Mouse (Mus musculus) neural tube, embryonic 15.5 days (tissue): ENCODE data around the gene Gm9747. TPM values are rescaled to one million over a fixed set of nuclear protein-coding genes. Genes with fewer than 3 reads are reported as not detected.

Source experiments
- ATAC-seq: fragments of 200-750 bp; cut with Nextera tagmentation; 2 replicates; pipeline ENCODE4 v1.8.0; 2017; ENCODE audit warnings: mild to moderate bottlenecking, moderate TSS enrichment, moderate library complexity; ENCODE audit not compliant: low FRiP score
- H3K27ac ChIP-seq: fragments of 300-500 bp; sonication (generic); replicated peaks from 2 replicates; pipeline ENCODE4 v1.5.1; 2015; ENCODE audit warnings: mild to moderate bottlenecking, inconsistent platforms
- H3K27me3 ChIP-seq: fragments of 300-500 bp; sonication (generic); replicated peaks from 2 replicates; pipeline ENCODE4 v1.6.1; 2015; ENCODE audit warnings: inconsistent platforms
- H3K36me3 ChIP-seq: fragments of 300-500 bp; sonication (generic); 2 replicates; pipeline ENCODE4 v1.6.1; 2015; ENCODE audit warnings: inconsistent platforms
- H3K4me1 ChIP-seq: fragments of 300-500 bp; sonication (generic); 2 replicates; pipeline ENCODE4 v1.6.1; 2015; ENCODE audit warnings: inconsistent platforms
- H3K4me2 ChIP-seq: fragments of 300-500 bp; sonication (generic); 2 replicates; pipeline ENCODE4 v1.6.1; 2015; ENCODE audit warnings: inconsistent platforms, mild to moderate bottlenecking, moderate library complexity
- H3K4me3 ChIP-seq: fragments of 300-500 bp; sonication (generic); replicated peaks from 2 replicates; pipeline ENCODE4 v1.5.1; 2015; ENCODE audit warnings: mild to moderate bottlenecking, inconsistent platforms
- H3K9ac ChIP-seq: fragments of 300-500 bp; sonication (generic); replicated peaks from 2 replicates; pipeline ENCODE4 v1.6.1; 2015; ENCODE audit warnings: mild to moderate bottlenecking, inconsistent platforms
- H3K9me3 ChIP-seq: fragments of 300-500 bp; sonication (generic); replicated peaks from 2 replicates; pipeline ENCODE4 v1.6.1; 2016; ENCODE audit warnings: inconsistent platforms
- WGBS: fragments of 180-500 bp; shearing (Covaris S2); methylation state at CpG from one replicate; pipeline ENCODE4 v1.1.7; 2015; ENCODE audit warnings: mixed read lengths; 5-methylcytosine and 5-hydroxymethylcytosine counted together
- polyA plus RNA-seq: library from polyadenylated mRNA; unstranded; fragments of >200 nt; fragmentation: Nextera tagmentation; extraction: Ambion mirVana; gene quantifications from 2 replicates; pipeline ENCODE4 v1.2.1, GENCODE M21; 2015

Gene Gm9747
- polyA plus RNA-seq, 1 experiment from 2014 or later = 28.6 TPM

- no peaks in the 10 kb centered on the region for H3K27me3 ChIP-seq
- H3K4me2 ChIP-seq = no peak overlapping the region
- no peaks in the 10 kb centered on the region for H3K9me3 ChIP-seq
- H3K4me3 ChIP-seq = no peak overlapping the region
- peaks cover 19% of the 10 kb centered on the region for H3K4me1 ChIP-seq
- H3K9ac ChIP-seq = no peak overlapping the region
- H3K27ac ChIP-seq = no peak overlapping the region
- H3K36me3 ChIP-seq = no peaks in the 10 kb centered on the region
- no peak for ATAC-seq
- WGBS = 42% methylated on average over 3 of the region's 3 CpGs
Observed at GRCm38 (mm10) chr1:82260055-82260454, 27.1 kb downstream of the Gm9747 start.

DNA sequence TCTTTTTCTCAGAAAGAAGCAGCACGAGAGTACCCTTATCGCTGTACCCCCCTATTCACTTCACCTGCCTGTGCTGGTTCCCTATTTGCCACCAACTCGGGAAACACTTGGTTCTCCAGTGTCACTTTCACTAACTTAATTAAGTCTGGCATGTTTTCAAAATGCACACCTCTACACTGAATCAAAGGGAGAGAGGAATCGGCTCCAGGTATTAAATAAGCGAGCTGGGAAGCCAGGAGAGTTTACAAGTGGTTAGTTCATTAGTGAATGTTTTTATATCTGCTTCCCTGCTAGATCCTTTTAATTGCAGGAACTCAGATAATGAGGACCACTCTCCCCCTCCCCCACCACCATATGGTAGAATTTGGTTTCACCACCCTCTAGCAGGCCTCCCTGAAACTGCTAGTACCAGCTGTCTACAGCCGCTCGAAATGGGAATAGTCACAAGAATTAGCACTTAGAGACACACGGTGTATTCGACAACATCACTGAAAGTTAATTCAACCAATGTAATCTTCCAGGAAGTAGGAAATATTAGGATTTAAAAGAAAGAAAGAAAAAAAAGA, 28.2 kb downstream of the Gm9747 start:
- Histone ChIP-seq H3K4me3 (no peak overlapping the region), H3K36me3 (no peaks in the 10 kb centered on the region), H3K27ac (no peak overlapping the region), H3K27me3 (no peaks in the 10 kb centered on the region), H3K9me3 (no peaks in the 10 kb centered on the region), H3K4me2 (no peak overlapping the region), H3K4me1 (peaks cover 19% of the 10 kb centered on the region), H3K9ac (no peak overlapping the region)
- WGBS = 42% methylated on average over 9 of the region's 9 CpGs
- no peak; the same call in 1 of the 2 replicates for ATAC-seq

DNA sequence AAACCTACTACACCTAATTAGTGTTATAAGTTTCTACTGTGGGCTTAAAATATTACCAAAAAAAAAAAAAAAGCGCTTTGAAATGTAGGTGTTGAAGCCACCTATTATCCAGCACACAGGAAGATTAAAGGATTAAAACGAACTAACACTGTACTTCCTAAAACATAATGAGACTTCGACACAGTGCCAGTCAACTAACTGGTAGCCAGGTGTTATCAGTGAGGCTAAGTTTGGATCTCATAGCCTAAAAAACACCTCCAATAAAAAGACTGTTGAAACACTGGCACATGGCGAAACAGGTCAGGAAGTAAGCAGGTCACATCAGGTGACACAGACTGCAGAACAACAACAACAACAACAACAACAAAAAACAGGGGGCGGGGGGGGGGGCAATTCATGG, 28.7 kb downstream of the Gm9747 start:
- no peaks in the 10 kb centered on the region for H3K9me3 ChIP-seq
- no peak overlapping the region for H3K4me3 ChIP-seq
- ATAC-seq = no peak
- no peak overlapping the region for H3K4me2 ChIP-seq
- H3K4me1 ChIP-seq = peaks cover 19% of the 10 kb centered on the region
- H3K36me3 ChIP-seq = no peaks in the 10 kb centered on the region
- H3K27ac ChIP-seq = no peak overlapping the region
- WGBS = 89% methylated on average over 5 of the region's 5 CpGs
- no peaks in the 10 kb centered on the region for H3K27me3 ChIP-seq
- H3K9ac ChIP-seq = no peak overlapping the region

- H3K4me2 ChIP-seq = no peak overlapping the region
- no peaks in the 10 kb centered on the region for H3K9me3 ChIP-seq
- ATAC-seq = no peak
- no peak overlapping the region for H3K27ac ChIP-seq
- no peaks in the 10 kb centered on the region for H3K36me3 ChIP-seq
- no peak overlapping the region for H3K4me3 ChIP-seq
- H3K27me3 ChIP-seq = no peaks in the 10 kb centered on the region
- peaks cover 19% of the 10 kb centered on the region for H3K4me1 ChIP-seq
- 70% methylated on average over 1 of the region's 1 CpGs for WGBS
- no peak overlapping the region for H3K9ac ChIP-seq
Observed at GRCm38 (mm10) chr1:82262331-82262730, 29.4 kb downstream of the Gm9747 start.

- Histone ChIP-seq H3K27me3 (no peaks in the 10 kb centered on the region), H3K4me2 (no peak overlapping the region), H3K27ac (no peak overlapping the region), H3K36me3 (peaks cover 4% of the 10 kb centered on the region; the same call in 1 of the 2 replicates), H3K9me3 (no peaks in the 10 kb centered on the region), H3K9ac (no peak overlapping the region), H3K4me3 (no peak overlapping the region), H3K4me1 (0 out of 2 replicates have a peak, but pooled peaks cover 2% of the 10 kb centered on the region)
- no peak for ATAC-seq
- WGBS = 81% methylated on average over 4 of the region's 4 CpGs
Observed at GRCm38 (mm10) chr1:82267547-82267946, 34.6 kb downstream of the Gm9747 start.

DNA sequence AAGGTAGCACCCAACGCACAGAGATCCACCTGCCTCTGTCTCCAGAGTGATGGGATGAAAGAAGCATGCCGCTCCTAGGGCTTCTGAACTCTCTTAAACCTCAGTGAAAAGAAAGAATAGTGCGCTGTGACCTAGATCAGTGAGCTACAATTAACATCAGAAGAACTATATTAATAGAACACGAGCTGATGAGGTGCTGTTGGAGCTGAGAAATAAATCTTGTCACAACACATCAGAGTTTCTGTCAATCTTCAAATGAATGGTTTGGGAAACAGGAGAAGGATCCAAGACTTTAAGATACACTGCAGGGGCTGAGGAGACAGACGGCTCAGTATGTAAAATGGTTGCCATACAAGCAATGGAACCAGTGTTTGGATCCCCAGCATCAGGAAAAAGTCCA, 39.3 kb downstream of the Gm9747 start:
- no peak overlapping the region for H3K4me2 ChIP-seq
- 84% methylated on average over 5 of the region's 5 CpGs for WGBS
- H3K27me3 ChIP-seq = no peaks in the 10 kb centered on the region
- no peak overlapping the region for H3K4me3 ChIP-seq
- no peak overlapping the region for H3K9ac ChIP-seq
- H3K27ac ChIP-seq = no peak overlapping the region
- no peaks in the 10 kb centered on the region for H3K9me3 ChIP-seq
- H3K36me3 ChIP-seq = peaks cover 11% of the 10 kb centered on the region; the same call in 1 of the 2 replicates
- H3K4me1 ChIP-seq = peaks cover 12% of the 10 kb centered on the region
- ATAC-seq = no peak

DNA sequence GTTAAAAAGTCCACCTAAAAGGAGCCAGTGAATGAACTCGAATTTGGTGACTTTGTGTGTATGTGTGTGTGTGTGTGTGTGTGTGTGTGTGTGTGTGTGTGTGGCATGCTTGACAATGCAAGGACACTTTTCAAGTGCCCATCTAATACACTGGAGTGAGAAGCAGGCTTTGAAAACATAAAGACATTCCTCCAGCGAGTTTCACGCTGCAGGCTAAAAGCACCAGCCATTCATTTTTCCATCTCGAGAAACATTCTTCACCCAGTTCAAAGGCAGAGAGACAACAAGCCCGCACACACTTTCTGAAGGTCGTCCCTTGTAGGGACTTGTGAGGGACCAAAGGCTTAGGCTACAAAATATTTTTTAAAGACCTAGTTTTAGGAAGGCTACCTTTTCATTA, 40.6 kb downstream of the Gm9747 start:
- WGBS = 15% methylated on average over 6 of the region's 6 CpGs
- Histone ChIP-seq H3K36me3 (peaks cover 18% of the 10 kb centered on the region), H3K4me2 (no peak overlapping the region), H3K4me1 (peaks cover 12% of the 10 kb centered on the region), H3K27ac (no peak overlapping the region), H3K4me3 (no peak overlapping the region), H3K9ac (no peak overlapping the region), H3K27me3 (no peaks in the 10 kb centered on the region), H3K9me3 (no peaks in the 10 kb centered on the region)
- no peak for ATAC-seq

DNA sequence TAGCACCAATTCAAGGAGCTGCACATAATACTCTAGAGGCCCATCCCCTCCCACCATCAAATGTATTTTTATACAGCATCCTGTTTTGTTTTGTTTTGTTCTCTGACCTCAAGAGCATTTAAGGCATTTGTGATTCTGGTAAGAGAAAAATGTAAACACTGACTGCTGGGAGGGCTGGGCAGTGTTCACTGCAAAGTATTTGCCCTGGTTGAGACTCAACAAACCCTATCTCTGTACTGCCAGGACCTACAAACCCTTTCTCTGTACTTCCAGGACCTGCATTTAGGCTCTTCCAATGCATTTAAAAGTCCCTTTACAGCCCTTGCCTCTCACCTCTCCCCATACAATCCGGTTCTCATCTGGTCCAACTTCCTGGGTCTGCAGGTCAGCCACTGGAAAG, 41.4 kb downstream of the Gm9747 start:
- Histone ChIP-seq H3K9me3 (no peaks in the 10 kb centered on the region), H3K4me1 (peaks cover 12% of the 10 kb centered on the region), H3K27ac (no peak overlapping the region), H3K27me3 (no peaks in the 10 kb centered on the region), H3K36me3 (peaks cover 18% of the 10 kb centered on the region), H3K4me3 (no peak overlapping the region), H3K4me2 (no peak overlapping the region), H3K9ac (no peak overlapping the region)
- no peak for ATAC-seq
- 13% methylated on average over 1 of the region's 1 CpGs for WGBS

DNA sequence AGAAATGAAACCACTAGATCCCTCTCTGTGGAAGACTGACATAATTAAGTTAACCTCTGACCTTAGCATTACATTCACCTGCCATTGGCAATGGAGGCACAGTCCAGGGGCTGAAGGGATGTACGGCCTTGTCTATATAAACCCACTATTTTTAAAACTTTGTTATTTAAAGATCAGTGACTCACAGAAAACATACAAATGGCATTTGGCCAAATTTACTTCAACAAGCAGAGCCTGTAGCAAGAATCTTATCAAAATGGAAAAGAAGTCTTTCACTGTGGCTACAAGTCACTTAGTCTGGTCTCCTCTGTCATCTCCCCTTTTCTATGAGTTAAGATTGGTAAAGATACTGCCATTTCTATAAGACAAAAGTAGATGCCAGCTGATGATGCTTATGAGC, 46.9 kb downstream of the Gm9747 start:
- Histone ChIP-seq H3K27ac (no peak overlapping the region), H3K9ac (no peak overlapping the region), H3K9me3 (no peaks in the 10 kb centered on the region), H3K27me3 (no peaks in the 10 kb centered on the region), H3K4me1 (peaks cover 23% of the 10 kb centered on the region), H3K4me2 (no peak overlapping the region), H3K4me3 (no peak overlapping the region), H3K36me3 (peaks cover 14% of the 10 kb centered on the region)
- no peak for ATAC-seq
- WGBS = 86% methylated on average over 1 of the region's 1 CpGs

DNA sequence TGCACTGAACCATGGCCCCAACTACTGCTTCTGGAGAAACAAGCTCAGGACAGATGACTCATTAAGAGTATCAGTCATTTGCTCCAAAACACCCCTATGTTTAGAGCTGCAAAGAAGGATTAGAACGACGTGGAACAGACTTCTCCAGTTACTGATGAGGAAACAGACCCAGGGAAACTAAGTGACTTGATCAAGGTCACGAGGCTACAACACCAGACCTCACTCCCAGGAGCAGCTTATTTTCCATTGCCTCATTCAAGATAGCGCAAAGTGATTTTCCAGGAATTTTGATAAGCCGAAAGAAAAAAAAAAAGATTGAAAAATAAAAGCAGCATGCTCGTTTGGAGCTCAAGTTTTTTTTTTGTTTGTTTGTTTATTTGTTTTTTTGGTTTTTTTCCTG, 48.9 kb downstream of the Gm9747 start:
- H3K9ac ChIP-seq = no peak overlapping the region
- no peak for ATAC-seq
- no peak overlapping the region for H3K4me3 ChIP-seq
- H3K4me2 ChIP-seq = peak overlapping the region; percentile 86
- H3K27ac ChIP-seq = no peak overlapping the region
- peaks cover 33% of the 10 kb centered on the region for H3K4me1 ChIP-seq
- 86% methylated on average over 6 of the region's 6 CpGs for WGBS
- no peaks in the 10 kb centered on the region for H3K27me3 ChIP-seq
- H3K36me3 ChIP-seq = peaks cover 11% of the 10 kb centered on the region
- H3K9me3 ChIP-seq = no peaks in the 10 kb centered on the region

GRCm38 (mm10) chr1:82282992-82283611, 50.2 kb downstream of the Gm9747 start:
- WGBS = 1% methylated on average over 35 of the region's 35 CpGs
- Histone ChIP-seq H3K4me1 (peaks cover 46% of the 10 kb centered on the region), H3K4me2 (peak overlapping the region; percentile 86), H3K9ac (peak overlapping the region; percentile 65), H3K36me3 (peaks cover 3% of the 10 kb centered on the region; the same call in 1 of the 2 replicates), H3K4me3 (peak overlapping the region; percentile 52), H3K9me3 (no peaks in the 10 kb centered on the region), H3K27me3 (no peaks in the 10 kb centered on the region), H3K27ac (peak overlapping the region; percentile 95)
- peak; percentile 96 for ATAC-seq

DNA sequence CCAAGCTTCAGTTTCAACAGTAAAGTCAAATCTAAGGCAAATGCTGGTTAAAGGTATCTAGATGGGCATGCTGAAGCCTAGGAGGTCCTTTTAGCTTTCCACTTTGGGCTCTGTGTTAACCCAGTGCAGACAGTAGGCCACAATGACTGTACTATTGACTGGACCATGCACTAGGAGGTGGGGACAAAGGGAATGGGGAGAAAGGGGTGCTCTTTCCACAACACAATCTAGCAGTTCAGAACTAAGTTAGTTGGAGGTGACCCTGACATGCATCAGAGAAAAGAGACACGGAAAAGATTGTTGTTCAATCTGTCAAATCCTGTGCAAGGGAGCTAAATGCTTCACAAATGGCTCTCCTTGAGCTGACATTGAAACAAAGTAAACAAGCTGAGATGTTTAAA, 51.0 kb downstream of the Gm9747 start:
- ATAC-seq = peak; percentile 14; the same call in 1 of the 2 replicates
- peak overlapping the region; percentile 52 for H3K4me3 ChIP-seq
- peak overlapping the region; percentile 95 for H3K27ac ChIP-seq
- 9% methylated on average over 1 of the region's 1 CpGs for WGBS
- peak overlapping the region; percentile 65 for H3K9ac ChIP-seq
- H3K27me3 ChIP-seq = no peaks in the 10 kb centered on the region
- peaks cover 54% of the 10 kb centered on the region for H3K4me1 ChIP-seq
- peaks cover 6% of the 10 kb centered on the region; the same call in 1 of the 2 replicates for H3K36me3 ChIP-seq
- H3K4me2 ChIP-seq = peak overlapping the region; percentile 86
- H3K9me3 ChIP-seq = no peaks in the 10 kb centered on the region
